Mouse (Mus musculus) T-helper 2 cell (primary cell): ENCODE measurements around the gene Gm14296.
"Not testable (repeated sequence)": the region's sequence is repeated elsewhere in the genome, so short reads cannot be mapped to it uniquely, and the experiment has no call there.

ENCODE experiments used
- in situ Hi-C: fragments of 300-600 bp; cut with MboI, MseI; formaldehyde crosslinking; loops from one replicate; pipeline ENCODE4 v1.15.1; 2025; ENCODE audit warnings: high pct_unique_total_duplicates

Gene Gm14296

GRCm38 (mm10) chr2:176927709-176928108 lies at the start of gene Gm14296:
TSS of gene Gm14296 (minus strand) at chr2:176927809.
- in situ Hi-C loops, result not testable (repeated sequence)

- in situ Hi-C loops, result not testable (repeated sequence)
These were observed 22.1 kb downstream of the Gm14296 start for GRCm38 (mm10) chr2:176905464-176905863.
